Mouse (Mus musculus) stomach, postnatal 0 days (tissue): Measurements from ENCODE around the gene Slc17a3. TPM values are rescaled to one million over a fixed set of nuclear protein-coding genes. Genes with fewer than 3 reads are reported as not detected.
A peak's percentile ranks its signal among the peaks of the same experiment; 100 is the strongest.

ENCODE experiments used
- ATAC-seq: fragments of 200-750 bp; cut with Nextera tagmentation; 2 replicates; pipeline ENCODE4 v1.8.0; 2017; ENCODE audit not compliant: low FRiP score, low TSS enrichment
- DNase-seq: peaks from one replicate; pipeline ENCODE4 v3.0.0-alpha.2; 2016; ENCODE audit warnings: low spot score
- H3K27ac ChIP-seq: fragments of 300-500 bp; sonication (generic); replicated peaks from 2 replicates; pipeline ENCODE4 v1.5.1; 2014; ENCODE audit warnings: mild to moderate bottlenecking, control low read depth
- H3K27me3 ChIP-seq: fragments of 300-500 bp; sonication (generic); 2 replicates; pipeline ENCODE4 v1.6.1; 2014; ENCODE audit warnings: low read length; ENCODE audit not compliant: control insufficient read depth, insufficient read depth
- H3K36me3 ChIP-seq: fragments of 300-500 bp; sonication (generic); 2 replicates; pipeline ENCODE4 v1.6.1; 2014; ENCODE audit warnings: low read length, mixed read lengths; ENCODE audit not compliant: control insufficient read depth, insufficient read depth
- H3K4me1 ChIP-seq: fragments of 300-500 bp; sonication (generic); replicated peaks from 2 replicates; pipeline ENCODE4 v1.6.1; 2014; ENCODE audit warnings: antibody characterized with exemption; ENCODE audit not compliant: control insufficient read depth, insufficient read depth
- H3K4me2 ChIP-seq: fragments of 300-500 bp; sonication (generic); replicated peaks from 2 replicates; pipeline ENCODE4 v1.6.1; 2014; ENCODE audit warnings: low read depth, mild to moderate bottlenecking, control low read depth, moderate library complexity
- H3K4me3 ChIP-seq: fragments of 300-500 bp; sonication (generic); 2 replicates; pipeline ENCODE4 v1.5.1; 2014; ENCODE audit warnings: low read depth, low read length, control low read depth
- H3K9ac ChIP-seq: fragments of 300-500 bp; sonication (generic); 2 replicates; pipeline ENCODE4 v1.6.1; 2014; ENCODE audit warnings: mild to moderate bottlenecking, low read length, control low read depth, mixed read lengths
- H3K9me3 ChIP-seq: fragments of 300-500 bp; sonication (generic); 2 replicates; pipeline ENCODE4 v1.6.1; 2016; ENCODE audit warnings: low read length; ENCODE audit not compliant: control insufficient read depth
- CTCF ChIP-seq: IDR thresholded peaks from 2 replicates; pipeline ENCODE4 v1.5.1; 2016; ENCODE audit warnings: antibody characterized with exemption, low read depth, mild to moderate bottlenecking, moderate library complexity
- EP300 ChIP-seq: optimal IDR thresholded peaks from 2 replicates; pipeline ENCODE3; 2016; ENCODE audit warnings: antibody characterized with exemption
- WGBS: fragments of 180-500 bp; shearing (Covaris S2); extraction: QIAGEN DNeasy Blood & Tissue Kit; methylation state at CpG from one replicate; pipeline ENCODE4 v1.1.7; 2014; 5-methylcytosine and 5-hydroxymethylcytosine counted together
- polyA plus RNA-seq: library from polyadenylated mRNA; unstranded; fragments of >200 nt; fragmentation: Nextera tagmentation; extraction: Ambion mirVana; gene quantifications from 2 replicates; pipeline ENCODE4 v1.2.1, GENCODE M21; 2015

Gene Slc17a3
- polyA plus RNA-seq, 1 experiment from 2014 or later, result not detected

DNA sequence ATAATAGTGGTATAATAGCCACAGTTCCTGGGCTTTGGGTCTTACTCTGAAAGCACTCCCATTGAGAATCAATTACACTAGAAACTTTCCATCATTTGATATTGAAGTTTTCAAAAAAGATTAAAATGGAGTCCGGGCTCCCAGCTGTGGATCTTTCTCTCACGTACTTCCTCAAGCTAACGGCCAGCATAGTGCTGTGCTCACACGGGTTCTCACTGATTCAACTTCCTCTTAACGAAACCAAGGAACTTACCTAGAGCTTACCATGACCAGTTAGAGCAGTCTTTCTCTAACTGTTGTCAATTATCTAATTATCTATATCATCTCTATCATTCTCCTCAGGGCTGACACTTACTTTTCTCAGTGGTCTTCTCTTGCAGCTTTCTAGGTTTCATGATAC lies 40.4 kb downstream of the Slc17a3 start:
- no peak overlapping the region for H3K9ac ChIP-seq
- no peak for ATAC-seq
- H3K9me3 ChIP-seq, result no peaks in the 10 kb centered on the region
- no peak overlapping the region for H3K4me3 ChIP-seq
- TF ChIP-seq CTCF, result no peak
- TF ChIP-seq EP300, result no peak
- no peaks in the 10 kb centered on the region for H3K4me1 ChIP-seq
- no peaks in the 10 kb centered on the region; the same call in 1 of the 2 replicates for H3K27me3 ChIP-seq
- no peak overlapping the region for H3K4me2 ChIP-seq
- 83% methylated on average over 5 of the region's 5 CpGs for WGBS
- no peak overlapping the region for H3K27ac ChIP-seq
- no peak for DNase-seq
- no peaks in the 10 kb centered on the region for H3K36me3 ChIP-seq

GRCm38 (mm10) chr13:23885540-23885939 lies 46.3 kb downstream of the Slc17a3 start:
- DNase-seq (peak; percentile 24), ATAC-seq (no peak)
- Histone ChIP-seq H3K36me3 (no peaks in the 10 kb centered on the region), H3K9me3 (no peaks in the 10 kb centered on the region), H3K9ac (no peak overlapping the region), H3K4me2 (no peak overlapping the region), H3K4me1 (no peaks in the 10 kb centered on the region), H3K4me3 (no peak overlapping the region), H3K27me3 (no peaks in the 10 kb centered on the region), H3K27ac (no peak overlapping the region)
- TF ChIP-seq CTCF, result peak; percentile 70
- no peak for TF ChIP-seq EP300
- WGBS, result 34% methylated on average over 2 of the region's 2 CpGs

- H3K4me3 ChIP-seq, result no peak overlapping the region
- H3K4me2 ChIP-seq, result no peak overlapping the region
- 78% methylated on average over 3 of the region's 3 CpGs for WGBS
- H3K9me3 ChIP-seq, result no peaks in the 10 kb centered on the region
- no peak for DNase-seq
- no peaks in the 10 kb centered on the region for H3K36me3 ChIP-seq
- no peak overlapping the region for H3K9ac ChIP-seq
- no peak for ATAC-seq
- no peak for TF ChIP-seq CTCF
- TF ChIP-seq EP300, result no peak
- H3K27me3 ChIP-seq, result no peaks in the 10 kb centered on the region
- no peak overlapping the region for H3K27ac ChIP-seq
- no peaks in the 10 kb centered on the region for H3K4me1 ChIP-seq
Measured at GRCm38 (mm10) chr13:23887026-23887725, 47.9 kb downstream of the Slc17a3 start.

DNA sequence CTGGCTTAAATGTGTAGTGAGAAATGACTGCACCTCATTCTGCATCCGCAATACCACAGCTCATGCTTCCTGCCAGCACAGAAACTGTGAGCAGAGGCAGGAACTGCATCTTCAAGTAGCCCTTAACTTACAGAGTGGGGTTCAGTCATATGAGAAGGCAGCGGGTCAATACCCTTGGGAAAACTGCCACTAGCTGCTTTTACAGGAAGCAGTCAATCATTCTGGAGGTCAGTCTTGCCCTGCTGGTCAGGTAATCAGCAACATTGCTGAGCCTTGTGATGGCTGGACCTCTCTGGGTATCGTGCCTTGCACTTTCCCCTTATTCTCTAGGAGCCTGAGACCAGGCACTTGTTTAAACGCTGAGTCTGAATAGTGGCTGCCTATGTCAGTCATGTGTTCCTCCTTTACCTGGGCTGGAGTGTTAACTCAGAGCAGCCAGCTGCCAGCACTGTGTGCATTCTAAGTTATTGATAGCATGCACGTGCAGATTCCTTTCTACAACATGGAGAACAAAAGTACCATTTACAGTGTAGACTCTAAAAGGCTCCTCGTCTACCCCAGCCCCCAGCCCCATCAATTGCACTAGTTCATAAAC lies 49.9 kb downstream of the Slc17a3 start:
- no peaks in the 10 kb centered on the region for H3K27me3 ChIP-seq
- H3K27ac ChIP-seq, result no peak overlapping the region
- TF ChIP-seq EP300 (no peak), CTCF (no peak)
- ATAC-seq (no peak), DNase-seq (no peak)
- H3K36me3 ChIP-seq, result no peaks in the 10 kb centered on the region
- no peak overlapping the region for H3K4me2 ChIP-seq
- H3K9ac ChIP-seq, result no peak overlapping the region
- 40% methylated on average over 6 of the region's 6 CpGs for WGBS
- H3K9me3 ChIP-seq, result no peaks in the 10 kb centered on the region
- no peaks in the 10 kb centered on the region for H3K4me1 ChIP-seq
- H3K4me3 ChIP-seq, result no peak overlapping the region

GRCm38 (mm10) chr13:23892592-23893268 lies 53.5 kb downstream of the Slc17a3 start:
- no peaks in the 10 kb centered on the region for H3K27me3 ChIP-seq
- ATAC-seq (no peak), DNase-seq (no peak)
- no peaks in the 10 kb centered on the region for H3K36me3 ChIP-seq
- TF ChIP-seq EP300 (no peak), CTCF (no peak)
- H3K27ac ChIP-seq, result no peak overlapping the region
- no peak overlapping the region for H3K9ac ChIP-seq
- no peak overlapping the region for H3K4me2 ChIP-seq
- H3K4me3 ChIP-seq, result no peak overlapping the region
- no peaks in the 10 kb centered on the region for H3K9me3 ChIP-seq
- 35% methylated on average over 9 of the region's 9 CpGs for WGBS
- H3K4me1 ChIP-seq, result no peaks in the 10 kb centered on the region

- no peak for ATAC-seq
- Histone ChIP-seq H3K9ac (no peak overlapping the region), H3K9me3 (no peaks in the 10 kb centered on the region), H3K27me3 (no peaks in the 10 kb centered on the region), H3K4me2 (no peak overlapping the region), H3K36me3 (no peaks in the 10 kb centered on the region), H3K4me1 (no peaks in the 10 kb centered on the region), H3K27ac (no peak overlapping the region), H3K4me3 (no peak overlapping the region)
- 52% methylated on average over 4 of the region's 4 CpGs for WGBS
- no peak for DNase-seq
- TF ChIP-seq EP300, result no peak
- no peak for TF ChIP-seq CTCF
Measured at GRCm38 (mm10) chr13:23893269-23893593, 54.0 kb downstream of the Slc17a3 start.
